Mouse (Mus musculus) right cerebral cortex, postnatal 4 days (tissue): ENCODE measurements at regions not wholly inside any gene's neighbourhood (a gene's known extent, or its start where the extent isn't known, plus 50 kb on each side); places are given as distances from the start of the nearest gene placed in this dataset.

Source experiments
- DNase-seq: peaks from one replicate; pipeline ENCODE4 v3.0.0-alpha.2; 2022

DNA sequence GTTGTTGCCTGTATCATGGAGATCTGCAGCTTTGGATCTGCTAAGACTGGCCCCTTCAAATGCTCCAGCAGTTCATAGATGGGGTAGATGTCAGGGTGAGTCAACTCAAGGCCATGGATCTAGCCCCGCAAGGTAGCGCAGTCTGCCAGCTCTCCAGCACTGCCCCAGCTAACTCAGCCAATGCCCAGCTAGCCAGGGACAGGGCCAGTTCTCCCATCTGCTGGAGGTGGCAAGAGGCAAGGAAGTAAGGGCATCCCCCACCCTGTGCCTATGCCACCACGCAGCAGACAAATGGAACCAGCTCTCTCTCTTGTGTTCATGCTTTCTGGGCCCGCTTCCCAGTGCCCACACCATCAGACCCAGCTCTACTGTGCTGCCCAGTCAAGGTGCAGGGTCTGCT lies 102.5 kb downstream of the Foxb1 start:
- DNase-seq, result no peak

DNA sequence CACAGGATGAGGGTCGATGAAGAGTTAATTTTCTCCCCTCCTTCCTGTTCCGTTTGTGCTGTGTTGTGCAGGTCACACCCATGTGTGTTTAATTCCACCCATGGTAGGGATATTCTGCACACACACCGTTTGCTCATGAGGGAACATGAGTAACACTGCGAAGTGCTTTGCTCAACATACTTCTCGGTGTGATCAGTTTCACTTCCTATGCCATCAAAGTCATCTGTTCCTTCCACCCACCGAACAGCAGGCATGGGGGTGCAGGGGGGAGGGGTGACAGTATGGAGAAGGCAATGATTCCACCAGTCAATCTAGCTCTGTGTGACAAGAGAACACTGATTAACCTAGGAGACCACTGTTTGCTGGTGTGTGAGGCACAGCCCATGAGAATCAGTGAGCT lies 104.7 kb downstream of the Foxb1 start:
- no peak for DNase-seq

DNA sequence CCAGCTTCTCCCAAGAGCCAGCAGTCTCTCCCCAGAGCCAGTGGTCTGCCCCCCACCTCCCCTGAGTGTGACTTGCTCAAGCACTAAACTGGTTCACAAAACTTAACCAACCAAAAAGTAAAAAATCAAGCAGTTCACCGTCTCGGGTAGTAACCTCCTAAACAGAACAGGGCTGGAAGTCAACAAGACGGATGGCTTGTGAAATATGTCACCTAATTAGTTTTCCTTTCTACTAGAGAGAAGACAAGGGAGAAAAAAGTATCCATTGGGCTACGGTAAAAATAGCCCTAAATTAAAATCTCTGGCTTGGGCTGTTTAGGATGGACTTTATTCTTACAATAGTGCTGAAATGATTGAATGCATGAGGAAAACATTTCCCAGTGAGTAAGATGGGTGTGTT lies 108.6 kb downstream of the Foxb1 start:
- DNase-seq, result no peak

GRCm38 (mm10) chr9:69651608-69652007 lies 109.1 kb downstream of the Foxb1 start:
- no peak for DNase-seq

DNA sequence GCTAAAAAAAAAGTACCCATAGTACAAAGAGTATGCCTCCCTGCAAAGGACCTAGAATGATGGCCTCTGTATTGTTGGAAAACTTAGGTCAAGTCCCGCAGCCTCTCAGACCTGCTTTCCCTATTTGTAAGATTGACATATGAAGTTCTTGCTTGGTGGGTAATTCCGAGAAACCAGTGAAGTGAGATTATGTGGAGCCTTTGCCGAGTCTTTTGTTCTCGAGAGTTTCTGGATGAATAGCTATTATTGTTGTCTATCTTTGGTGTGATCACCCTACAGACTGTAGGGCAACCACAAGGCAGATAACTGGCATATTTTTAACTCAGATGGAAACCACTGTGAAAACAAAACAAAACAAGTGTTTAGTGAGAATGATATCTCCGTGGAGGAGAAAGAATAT lies 118.1 kb downstream of the Foxb1 start:
- no peak for DNase-seq

DNA sequence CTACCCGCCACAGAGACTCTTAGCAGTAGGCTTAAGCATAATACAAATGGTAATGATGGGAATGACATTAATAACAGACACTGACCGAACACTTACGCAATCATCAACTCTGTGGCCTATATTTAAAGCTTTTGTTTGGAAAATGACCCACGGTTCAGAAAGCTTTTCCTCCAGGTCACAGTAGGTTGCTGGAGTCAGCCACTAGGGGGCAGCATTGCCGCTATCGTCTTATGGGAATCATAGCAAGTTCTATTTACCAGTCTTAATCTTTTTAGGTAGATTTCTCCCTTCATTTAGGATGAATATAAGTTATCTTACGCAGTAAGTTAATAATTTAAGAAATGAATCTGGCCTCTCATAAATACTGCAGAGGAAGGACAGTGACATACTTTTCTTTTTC lies 137.4 kb downstream of the Foxb1 start:
- DNase-seq, result peak; percentile 82

DNA sequence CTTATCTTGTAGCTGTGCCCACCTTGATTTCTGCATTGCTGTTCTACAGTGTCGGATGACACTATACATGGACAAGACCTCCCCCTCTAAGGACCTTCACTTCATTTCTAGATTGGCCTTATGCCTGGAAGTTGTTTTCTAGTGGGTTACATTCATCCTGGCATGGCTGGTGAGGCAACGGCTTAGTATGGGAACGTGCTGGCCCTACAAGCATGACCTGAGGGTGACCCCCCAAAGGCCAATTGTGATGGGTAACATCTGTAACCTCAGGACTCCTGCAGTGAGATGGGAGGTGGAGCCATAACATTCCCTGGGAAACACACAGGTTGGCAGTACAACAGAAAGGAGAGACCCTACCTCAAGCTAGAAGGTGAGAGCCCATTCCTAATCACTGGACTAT lies 139.7 kb downstream of the Foxb1 start:
- DNase-seq, result no peak

DNA sequence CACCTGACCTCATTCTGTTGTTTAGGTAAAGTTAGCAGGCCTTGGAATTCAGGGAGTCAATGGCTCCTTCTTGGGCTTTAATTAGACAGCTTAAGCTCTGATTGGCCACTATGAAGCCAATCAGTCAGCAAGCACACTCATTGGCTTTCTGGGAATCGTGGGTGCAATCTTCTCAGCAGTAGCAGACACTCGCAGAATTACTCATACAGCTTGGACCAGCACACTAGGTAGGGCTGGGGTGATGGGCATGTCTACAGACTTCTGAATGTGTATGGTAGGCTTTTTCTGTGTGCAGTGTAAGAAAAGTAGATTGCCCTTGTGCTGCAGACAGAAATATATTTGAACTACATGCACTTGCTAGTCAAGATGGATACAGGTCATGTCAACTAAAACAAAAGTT lies 143.4 kb downstream of the Foxb1 start:
- DNase-seq, result no peak

GRCm38 (mm10) chr9:69597472-69597871 lies 144.1 kb downstream of the Anxa2 start:
- no peak for DNase-seq

- no peak for DNase-seq
Observed at GRCm38 (mm10) chr9:69592329-69593062, 139.1 kb downstream of the Anxa2 start.

- no peak for DNase-seq
Observed at GRCm38 (mm10) chr9:69588846-69589245, 135.4 kb downstream of the Anxa2 start.

- DNase-seq, result no peak
Observed at GRCm38 (mm10) chr9:69587096-69587495, 133.7 kb downstream of the Anxa2 start.

DNA sequence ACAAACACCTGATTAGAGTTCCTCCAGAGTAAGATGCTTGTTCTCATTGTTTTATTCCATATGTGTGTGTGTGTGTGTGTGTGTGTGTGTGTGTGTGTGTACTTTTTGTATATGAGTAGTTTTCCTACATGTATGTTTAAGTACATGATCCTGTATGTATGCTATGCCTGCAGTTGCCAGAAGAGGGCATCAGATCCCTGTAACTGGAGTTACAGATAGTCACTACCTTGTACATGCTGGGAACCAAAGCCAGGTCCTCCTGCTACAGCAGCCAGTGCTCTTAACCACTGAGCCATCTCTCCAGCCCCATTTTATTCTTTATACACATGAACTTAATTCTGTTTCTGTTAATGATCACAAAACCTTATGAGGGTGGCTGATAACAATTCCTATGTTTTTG lies 127.8 kb downstream of the Anxa2 start:
- no peak for DNase-seq

- DNase-seq, result no peak
Observed at GRCm38 (mm10) chr9:69577661-69578405, 124.4 kb downstream of the Anxa2 start.

DNA sequence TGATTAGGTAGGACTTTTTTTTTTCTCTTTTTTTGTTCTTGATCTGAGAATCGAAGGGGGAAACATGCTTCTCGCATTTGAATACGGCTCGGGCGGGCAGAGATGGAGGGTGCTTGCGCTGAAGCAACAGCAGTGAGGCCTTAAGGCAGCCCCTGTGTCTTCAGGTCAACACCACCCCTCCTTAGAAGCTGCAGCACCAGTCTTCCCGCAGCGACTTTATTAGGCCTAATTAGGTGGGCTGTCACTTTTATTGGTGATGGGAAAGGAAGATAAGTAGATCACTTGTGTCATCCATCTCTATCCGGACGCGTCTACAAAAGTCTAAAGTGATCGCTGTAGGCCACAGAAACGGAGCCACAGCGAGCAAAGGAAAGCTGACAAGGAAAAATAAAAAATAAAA lies 122.0 kb downstream of the Anxa2 start:
- DNase-seq, result no peak

DNA sequence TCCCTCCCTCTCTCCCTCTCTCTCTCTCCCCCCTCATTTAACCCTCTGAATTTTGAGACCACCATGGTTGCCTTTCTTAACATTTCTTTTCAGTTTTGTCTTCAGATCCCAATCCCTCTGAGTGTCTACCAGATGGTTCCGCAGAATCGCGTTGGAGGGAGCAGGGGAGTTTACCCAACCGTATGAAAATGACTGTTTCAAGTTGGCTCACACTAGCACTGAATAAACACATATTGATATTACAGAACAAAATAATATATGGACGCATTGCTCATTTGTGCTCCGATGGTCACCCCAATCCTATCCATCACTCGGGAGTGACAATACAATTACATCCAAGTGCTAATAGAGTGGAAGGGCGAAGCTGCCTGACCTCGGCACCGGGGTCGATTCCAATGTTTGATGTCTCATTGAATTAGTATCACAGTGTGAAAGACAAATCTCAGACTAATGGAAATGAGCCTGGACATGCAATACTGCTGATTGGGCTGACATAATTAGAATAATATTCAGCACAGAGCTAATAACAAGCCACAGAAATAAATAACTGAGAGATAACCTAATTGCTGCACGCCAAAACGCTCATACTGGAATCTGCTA lies 115.3 kb downstream of the Anxa2 start:
- no peak for DNase-seq

DNA sequence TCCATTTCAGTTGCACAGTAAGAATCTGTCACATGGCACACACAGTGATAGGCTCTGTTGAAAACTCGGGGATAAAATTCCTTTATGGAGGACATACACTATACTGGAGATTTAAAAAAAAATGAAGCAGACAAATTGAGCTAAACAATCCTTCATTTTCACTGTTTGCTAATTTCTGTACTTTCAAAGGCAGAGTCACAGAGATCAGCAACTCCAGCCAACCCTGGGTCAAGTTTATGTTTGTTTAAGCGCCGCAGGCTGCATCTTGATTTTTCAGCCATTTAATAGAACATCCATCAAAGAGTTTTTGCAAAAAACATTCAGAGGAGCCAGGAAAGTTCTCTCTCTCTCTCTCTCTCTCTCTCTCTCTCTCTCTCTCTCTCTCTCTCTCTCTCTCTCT lies 114.8 kb downstream of the Anxa2 start:
- DNase-seq, result no peak

- peak; percentile 9 for DNase-seq
Observed at GRCm38 (mm10) chr9:69566996-69567395, 113.6 kb downstream of the Anxa2 start.

GRCm38 (mm10) chr9:69543241-69543640 lies 89.8 kb downstream of the Anxa2 start:
- DNase-seq, result no peak
